Mouse (Mus musculus) activated CD4-positive, CD25-positive, alpha-beta regulatory T cell, adult 4 months (primary cell): Measurements from ENCODE around the gene Hbb-bt. TPM values are rescaled to one million over a fixed set of nuclear protein-coding genes. Genes with fewer than 3 reads are reported as not detected.
"Not testable (repeated sequence)": the region's sequence is repeated elsewhere in the genome, so short reads cannot be mapped to it uniquely, and the experiment has no call there.

ENCODE experiments used
- ATAC-seq: one replicate; pipeline ENCODE4 v1.8.0; 2017
- polyA plus RNA-seq, 2 experiments: library from polyadenylated mRNA; unstranded; fragments of 100-300 nt; shearing (Covaris generic); gene quantifications; one replicate each; pipeline ENCODE4 v1.2.1; 2017

The Hbb-bt gene
- polyA plus RNA-seq, 2 experiments from 2014 or later: 1.3 to 103 TPM

- not testable (repeated sequence) for ATAC-seq
These were observed 5.7 kb downstream of the Hbb-bt start for GRCm38 (mm10) chr7:103808120-103808519.

GRCm38 (mm10) chr7:103806856-103807255 lies 6.9 kb downstream of the Hbb-bt start:
- ATAC-seq: no peak

DNA sequence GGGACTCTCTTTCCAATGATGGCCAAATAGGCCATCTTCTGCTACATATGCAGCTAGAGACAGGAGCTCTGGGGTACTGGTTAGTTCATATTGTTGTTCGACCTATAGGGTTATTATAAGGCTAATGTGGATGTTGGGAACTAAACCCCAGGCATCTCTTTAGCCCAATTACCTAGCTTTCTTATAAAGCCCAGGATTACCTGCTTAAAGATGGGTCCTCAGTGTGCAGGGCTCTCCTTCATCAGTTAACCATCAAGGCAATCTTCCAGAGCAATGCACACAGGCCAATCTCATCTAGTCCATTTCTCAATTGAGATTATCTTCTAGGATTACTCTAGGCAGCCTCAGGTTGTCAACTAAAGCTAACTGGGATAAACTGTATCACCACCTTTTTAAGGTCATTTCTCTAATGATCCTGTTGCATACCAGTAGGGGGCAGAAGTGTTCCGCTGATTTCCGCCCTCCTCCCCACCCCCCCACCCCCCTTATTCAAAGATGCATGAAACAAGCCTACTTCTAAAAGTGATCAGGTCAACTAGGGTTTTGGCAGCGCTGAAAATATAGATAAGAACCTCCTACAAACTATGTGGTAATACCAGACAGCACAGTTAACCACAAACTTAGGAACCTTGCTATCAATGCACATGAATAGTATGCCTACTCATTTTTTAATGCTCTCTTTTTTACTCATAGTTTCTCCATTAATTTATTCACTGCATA lies 21.0 kb downstream of the Hbb-bt start:
- ATAC-seq: no peak

- ATAC-seq: no peak
These were observed 22.1 kb downstream of the Hbb-bt start, which contains the start of gene Olfr67 for GRCm38 (mm10) chr7:103791721-103792120. Olfr67 (minus strand) TSS chr7:103791821.

GRCm38 (mm10) chr7:103779598-103779997 lies 34.2 kb downstream of the Hbb-bt start, which contains the start of gene Olfr68:
Olfr68 (minus strand) TSS chr7:103779698.
- no peak for ATAC-seq

DNA sequence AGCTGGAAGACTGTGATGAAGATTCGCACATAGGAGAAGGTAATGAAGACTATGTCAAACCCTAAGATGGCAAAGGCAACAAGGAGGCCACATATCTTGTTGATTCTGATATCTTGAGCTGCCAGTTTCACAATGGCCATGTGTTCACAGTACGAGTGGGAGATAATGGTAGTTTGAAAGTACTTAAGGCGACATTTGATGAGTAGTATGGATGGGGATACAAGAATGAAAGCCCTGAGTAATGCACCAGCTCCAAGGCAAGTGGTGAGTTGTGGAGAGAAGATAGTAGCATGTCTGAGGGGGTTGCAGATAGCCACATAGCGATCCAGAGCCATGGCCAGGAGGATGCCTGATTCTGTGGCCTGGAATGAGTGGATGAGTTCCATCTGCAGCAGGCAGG lies 36.1 kb downstream of the Hbb-bt start:
- ATAC-seq: not testable (repeated sequence)

GRCm38 (mm10) chr7:103771494-103771893 lies 42.3 kb downstream of the Hbb-bt start, which contains the start of gene Olfr69:
Olfr69 (minus strand) TSS chr7:103771594.
- no peak for ATAC-seq

DNA sequence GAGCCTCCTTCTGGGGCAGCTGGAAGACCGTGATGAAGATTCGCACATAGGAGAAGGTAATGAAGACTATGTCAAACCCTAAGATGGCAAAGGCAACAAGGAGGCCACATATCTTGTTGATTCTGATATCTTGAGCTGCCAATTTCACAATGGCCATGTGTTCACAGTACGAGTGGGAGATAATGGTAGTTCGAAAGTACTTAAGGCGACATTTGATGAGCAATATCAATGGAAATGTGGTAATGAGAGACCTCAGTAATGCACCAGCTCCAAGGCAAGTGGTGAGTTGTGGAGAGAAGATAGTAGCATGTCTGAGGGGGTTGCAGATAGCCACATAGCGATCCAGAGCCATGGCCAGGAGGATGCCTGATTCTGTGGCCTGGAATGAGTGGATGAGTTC lies 46.1 kb downstream of the Hbb-bt start:
- ATAC-seq: not testable (repeated sequence)

Other genes with a start within 250 kb of the Hbb-bt start
- not detected for gene Olfr616, start 244.9 kb downstream of the Hbb-bt start, polyA plus RNA-seq
- gene Olfr617, start 240.9 kb downstream of the Hbb-bt start, polyA plus RNA-seq: not detected
- not detected for gene Olfr618, start 223.9 kb downstream of the Hbb-bt start, polyA plus RNA-seq
- gene Olfr619, start 213.4 kb downstream of the Hbb-bt start, polyA plus RNA-seq: not detected
- 1 to 10 TPM in 1 of 2 experiments, not detected in 1; 1.3 TPM for gene Olfr620, start 201.5 kb downstream of the Hbb-bt start, polyA plus RNA-seq
- not detected for gene Olfr622, start 171.3 kb downstream of the Hbb-bt start, polyA plus RNA-seq
- gene Olfr623, start 150.3 kb downstream of the Hbb-bt start, polyA plus RNA-seq: not detected
- not detected for gene Olfr624, start 142.8 kb downstream of the Hbb-bt start, polyA plus RNA-seq
- gene Olfr625-ps1, start 131.3 kb downstream of the Hbb-bt start, polyA plus RNA-seq: not detected
- not detected for gene Olfr243, start 99.3 kb downstream of the Hbb-bt start, polyA plus RNA-seq
- gene Olfr628, start 83.6 kb downstream of the Hbb-bt start, polyA plus RNA-seq: not detected
- not detected for gene Olfr629, start 69.1 kb downstream of the Hbb-bt start, polyA plus RNA-seq
- not detected for gene Olfr630, start 56.7 kb downstream of the Hbb-bt start, polyA plus RNA-seq
- gene Olfr69, start 42.4 kb downstream of the Hbb-bt start, polyA plus RNA-seq: not detected
- gene Olfr68, start 34.3 kb downstream of the Hbb-bt start, polyA plus RNA-seq: not detected
- gene Olfr67, start 22.2 kb downstream of the Hbb-bt start, polyA plus RNA-seq: not detected
- 100 to 1,000 TPM in 1 of 2 experiments, 1 to 10 TPM in 1; 8.3 to 367 TPM for gene Hbb-bs, start 14.1 kb upstream of the Hbb-bt start, polyA plus RNA-seq
- gene Hbb-bh2, start 26.5 kb upstream of the Hbb-bt start, polyA plus RNA-seq: not detected
- not detected for gene Hbb-bh1, start 29.2 kb upstream of the Hbb-bt start, polyA plus RNA-seq
- not detected for gene Hbb-y, start 39.2 kb upstream of the Hbb-bt start, polyA plus RNA-seq
- gene Olfr66, start 72.3 kb upstream of the Hbb-bt start, polyA plus RNA-seq: under 1 TPM in 1 of 2 experiments, not detected in 1; 0.19 TPM
- gene Olfr64, start 80.5 kb upstream of the Hbb-bt start, polyA plus RNA-seq: not detected
- not detected for gene Olfr65, start 89.5 kb upstream of the Hbb-bt start, polyA plus RNA-seq
- not detected for gene Olfr631, start 114.8 kb upstream of the Hbb-bt start, polyA plus RNA-seq
- gene Olfr632, start 120.4 kb upstream of the Hbb-bt start, polyA plus RNA-seq: not detected
- not detected for gene Olfr633, start 130.4 kb upstream of the Hbb-bt start, polyA plus RNA-seq
- under 1 TPM in 1 of 2 experiments, not detected in 1; 0.08 TPM for gene Olfr635, start 157.2 kb upstream of the Hbb-bt start, polyA plus RNA-seq
- gene Olfr638, start 184.8 kb upstream of the Hbb-bt start, polyA plus RNA-seq: not detected
- not detected for gene Olfr639, start 203.3 kb upstream of the Hbb-bt start, polyA plus RNA-seq
- gene Olfr640, start 211.6 kb upstream of the Hbb-bt start, polyA plus RNA-seq: not detected
- not detected for gene Olfr641, start 221.4 kb upstream of the Hbb-bt start, polyA plus RNA-seq
- gene Olfr642, start 238.7 kb upstream of the Hbb-bt start, polyA plus RNA-seq: under 1 TPM in 1 of 2 experiments, not detected in 1; 0.07 TPM
- not detected for gene 4930516K23Rik, start 247.4 kb upstream of the Hbb-bt start, polyA plus RNA-seq